Mouse (Mus musculus): ENCODE data around the gene Pate3.
"Not testable (repeated sequence)": the region's sequence is repeated elsewhere in the genome, so short reads cannot be mapped to it uniquely, and the experiment has no call there.

The Pate3 gene

GRCm38 (mm10) chr9:35648102-35648501 is at the start of gene Pate3:
Gene Pate3, minus strand, starts transcription at chr9:35648202.
- DNase-seq (ENCODE audit: low read depth, low spot score) = no peak

- DNase-seq (ENCODE audit: low read depth, low spot score) = no peak
These were observed 43.9 kb upstream of the Pate3 start for GRCm38 (mm10) chr9:35691924-35692323.

- no peak for DNase-seq (ENCODE audit: low read depth, low spot score)
These were observed 39.0 kb upstream of the Pate3 start, which contains the start of gene Pate1 for GRCm38 (mm10) chr9:35687013-35687412. Gene Pate1, minus strand, starts transcription at chr9:35687390.

- no peak for DNase-seq (ENCODE audit: low read depth, low spot score)
These were observed 25.6 kb upstream of the Pate3 start for GRCm38 (mm10) chr9:35673557-35673956.

GRCm38 (mm10) chr9:35632981-35633380 is 15.0 kb downstream of the Pate3 start:
- no peak for DNase-seq (ENCODE audit: low read depth, low spot score)

- not testable (repeated sequence) for DNase-seq (ENCODE audit: low read depth, low spot score)
These were observed 31.2 kb downstream of the Pate3 start for GRCm38 (mm10) chr9:35616784-35617183.

- DNase-seq (ENCODE audit: low read depth, low spot score) = no peak
These were observed 34.0 kb downstream of the Pate3 start for GRCm38 (mm10) chr9:35614005-35614404.

GRCm38 (mm10) chr9:35611841-35612240 is 36.2 kb downstream of the Pate3 start, which contains the start of gene Pate4:
Gene Pate4, minus strand, starts transcription at chr9:35611941.
- no peak for DNase-seq (ENCODE audit: low read depth, low spot score)

- no peak for DNase-seq (ENCODE audit: low read depth, low spot score)
These were observed 40.2 kb downstream of the Pate3 start for GRCm38 (mm10) chr9:35607647-35608405.
